Mouse (Mus musculus) left cerebral cortex, adult 2 months (tissue): Measurements from ENCODE around the gene Elp5. TPM values are rescaled to one million over a fixed set of nuclear protein-coding genes. Genes with fewer than 3 reads are reported as not detected.

ENCODE experiments used
- DNase-seq, 2 experiments: peaks; one replicate each; pipeline ENCODE4 v3.0.0; 2021 to 2022; ENCODE audit warnings: low spot score in 2 of 2, mixed read lengths in 1 of 2; ENCODE audit errors: extremely low spot score in 1 of 2
- H3K27ac ChIP-seq: fragments of 200-600 bp; 2 replicates; pipeline ENCODE4 v1.8.1; 2022
- H3K4me3 ChIP-seq: fragments of 200-600 bp; 2 replicates; pipeline ENCODE4 v1.8.1; 2022
- CTCF ChIP-seq: fragments of 200-600 bp; IDR thresholded peaks from 2 replicates; pipeline ENCODE4 v1.8.1; 2022; ENCODE audit warnings: antibody characterized with exemption, mild to moderate bottlenecking, moderate library complexity
- intact Hi-C: fragments of 180-260 bp; cut with DNase I; formaldehyde crosslinking; loops from one replicate; pipeline ENCODE4 v1.15.1; 2025
- total RNA-seq, 2 experiments: library from RNA; stranded (reverse); gene quantifications; 2 replicates each; pipeline ENCODE4 v1.2.3; 2021

Elp5 gene
- total RNA-seq, 2 experiments from 2014 or later: 90.9 to 93.8 TPM

DNA sequence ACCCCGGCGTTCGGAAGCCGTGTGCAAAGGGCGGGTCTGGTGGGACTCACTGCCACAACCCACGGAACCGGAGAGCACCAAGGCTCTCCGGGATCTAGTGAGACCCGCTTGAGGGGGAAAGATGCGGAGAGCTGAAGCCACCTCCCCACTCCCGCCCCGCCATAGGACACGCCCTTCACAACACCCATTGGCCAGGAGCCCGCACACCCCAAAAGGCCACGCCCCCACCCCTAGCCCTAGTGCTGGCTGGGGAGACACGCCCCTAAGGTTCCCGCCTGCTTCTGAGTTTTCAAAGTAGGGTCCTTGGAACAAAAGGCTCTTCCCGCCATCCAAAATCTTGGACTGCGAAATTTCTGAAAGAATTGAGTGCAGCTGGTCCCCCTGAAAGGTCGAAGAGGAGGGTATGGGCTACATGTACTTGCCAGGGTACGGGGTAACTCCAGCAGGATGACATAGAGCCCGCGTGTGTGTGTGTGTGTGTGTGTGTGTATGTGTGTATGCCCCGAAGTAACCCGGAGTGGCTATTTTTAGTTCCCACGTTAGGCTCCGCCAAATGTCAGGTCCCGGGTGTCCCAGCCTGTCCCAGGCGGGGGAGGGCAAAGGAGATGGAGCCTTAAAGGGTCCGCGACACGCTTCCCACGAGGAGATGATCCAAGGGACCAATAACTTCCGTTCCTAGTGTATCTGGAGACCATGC, 34.1 kb downstream of the Elp5 start, which contains the start of gene Slc2a4:
Slc2a4 (minus strand) TSS at position 123 of the 697 bp plus-strand sequence.
- TF ChIP-seq CTCF: no peak
- DNase-seq: peak; percentile 39 to 62
- no peak within 1 kb of the TSS for H3K27ac ChIP-seq
- intact Hi-C loops: no loop called here
- peak within 1 kb of the TSS; percentile 30 for H3K4me3 ChIP-seq

DNA sequence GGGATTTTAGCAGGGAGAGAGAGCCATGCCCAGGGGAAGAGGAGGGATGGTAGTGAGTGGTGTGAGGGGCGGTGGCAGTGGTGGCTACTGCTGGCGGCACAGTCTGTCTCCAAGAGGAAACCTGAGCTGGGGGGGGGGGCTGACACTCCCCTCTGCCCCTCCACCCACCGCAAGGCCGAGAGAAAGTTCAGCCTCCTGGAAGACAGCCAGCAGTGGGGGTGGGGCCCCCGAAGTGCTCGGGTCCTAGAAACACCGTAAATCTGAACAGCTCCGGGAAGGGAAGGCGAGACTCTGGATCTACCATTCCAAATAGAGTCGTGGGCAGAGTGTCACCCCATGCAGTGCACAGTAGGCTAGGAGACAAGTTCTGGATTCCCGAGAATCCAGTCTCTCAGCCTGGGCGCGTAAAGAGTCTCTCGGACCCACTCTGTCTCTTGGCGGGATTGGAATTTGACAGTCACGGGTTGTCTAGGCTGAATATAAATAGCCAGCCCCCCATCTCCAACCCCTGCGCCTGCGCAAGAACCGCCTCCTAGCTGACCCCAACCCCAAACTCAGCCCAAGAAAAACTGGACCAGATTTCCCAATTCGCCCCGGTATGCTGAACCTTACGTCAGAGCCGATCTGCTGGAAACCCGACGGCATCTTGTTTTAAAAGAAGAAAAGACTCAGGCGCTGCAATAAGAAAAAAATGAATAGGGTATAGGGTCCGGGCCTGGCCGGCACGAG, 34.8 kb downstream of the Elp5 start:
- no peak for DNase-seq
- intact Hi-C loops: no loop called here
- Histone ChIP-seq H3K27ac (no peak overlapping the region), H3K4me3 (peak overlapping the region; percentile 30)
- TF ChIP-seq CTCF: no peak

- intact Hi-C loops: no loop called here
- Histone ChIP-seq H3K27ac (no peak overlapping the region), H3K4me3 (no peak overlapping the region)
- no peak for DNase-seq
- TF ChIP-seq CTCF: no peak
Observed at GRCm38 (mm10) chr11:69945997-69946891, 36.1 kb downstream of the Elp5 start.

- intact Hi-C loops: no loop called here
- no peak for DNase-seq
- TF ChIP-seq CTCF: no peak
- H3K27ac ChIP-seq: no peak overlapping the region
- H3K4me3 ChIP-seq: no peak overlapping the region
Observed at GRCm38 (mm10) chr11:69945216-69945615, 37.1 kb downstream of the Elp5 start.

DNA sequence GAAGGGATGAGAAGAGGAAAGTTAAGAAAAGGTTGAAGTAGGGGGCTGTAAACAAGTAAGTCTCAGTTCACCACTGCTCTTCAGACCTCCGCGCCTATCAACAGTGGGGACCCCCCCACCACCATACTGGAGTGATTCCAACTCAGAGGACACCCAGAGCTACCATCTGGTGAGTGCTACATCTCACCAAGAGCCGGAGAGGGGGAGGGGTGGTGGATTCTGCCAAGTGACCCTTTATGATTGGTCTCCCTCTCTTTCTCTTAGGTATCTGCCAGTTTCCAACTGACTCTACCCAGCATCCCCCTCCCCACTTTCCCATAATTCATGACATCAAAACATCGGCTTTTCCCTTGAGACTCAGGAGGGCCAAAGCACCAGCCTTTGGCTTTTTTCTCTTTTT, 41.4 kb downstream of the Elp5 start:
- no peak overlapping the region for H3K4me3 ChIP-seq
- intact Hi-C loops: no loop called here
- H3K27ac ChIP-seq: no peak overlapping the region
- no peak for TF ChIP-seq CTCF
- no peak for DNase-seq

- intact Hi-C loops: no loop called here
- TF ChIP-seq CTCF: no peak
- no peak overlapping the region for H3K4me3 ChIP-seq
- H3K27ac ChIP-seq: no peak overlapping the region
- DNase-seq: no peak
Observed at GRCm38 (mm10) chr11:69939731-69940130, 42.6 kb downstream of the Elp5 start.

- H3K27ac ChIP-seq: no peak overlapping the region
- H3K4me3 ChIP-seq: no peak overlapping the region
Observed at GRCm38 (mm10) chr11:69939181-69939580, 43.1 kb downstream of the Elp5 start.

GRCm38 (mm10) chr11:69938401-69938979, 43.8 kb downstream of the Elp5 start:
- intact Hi-C loops: no loop called here
- DNase-seq: no peak
- no peak for TF ChIP-seq CTCF
- Histone ChIP-seq H3K4me3 (no peak overlapping the region), H3K27ac (no peak overlapping the region)

More at GRCm38 (mm10) chr11:69939181-69939580, 43.1 kb downstream of the Elp5 start:
- DNase-seq: no peak
- intact Hi-C loops: no loop called here
- TF ChIP-seq CTCF: no peak

- no peak for DNase-seq
- Histone ChIP-seq H3K4me3 (no peak overlapping the region), H3K27ac (no peak overlapping the region)
- no peak for TF ChIP-seq CTCF
- intact Hi-C loops: no loop called here
Observed at GRCm38 (mm10) chr11:69937834-69938233, 44.5 kb downstream of the Elp5 start.

DNA sequence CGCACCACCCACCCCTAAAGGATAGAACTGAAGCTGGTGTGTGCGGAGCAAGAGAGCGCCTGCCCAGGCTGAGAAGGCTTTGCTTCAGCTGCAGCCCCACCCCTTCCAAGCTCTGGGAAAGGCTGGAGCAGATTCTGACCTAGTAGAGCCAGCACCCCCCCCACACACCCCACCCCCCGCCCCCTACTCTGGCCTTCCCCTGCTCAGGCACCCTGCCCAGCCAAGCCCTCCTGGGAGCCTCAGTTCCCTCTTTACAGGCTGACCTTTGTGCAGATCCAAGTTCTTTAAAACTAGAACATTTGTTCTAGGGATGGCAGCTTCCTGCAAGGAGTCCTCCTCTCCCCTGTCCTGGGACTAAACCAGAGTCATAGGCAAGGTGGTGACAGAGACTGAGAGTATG, 44.9 kb downstream of the Elp5 start:
- TF ChIP-seq CTCF: no peak
- intact Hi-C loops: no loop called here
- no peak overlapping the region for H3K4me3 ChIP-seq

GRCm38 (mm10) chr11:69936714-69937347, 45.5 kb downstream of the Elp5 start:
- intact Hi-C loops: no loop called here
- no peak for DNase-seq
- TF ChIP-seq CTCF: no peak
- Histone ChIP-seq H3K27ac (no peak overlapping the region), H3K4me3 (no peak overlapping the region)

More for the DNA sequence above, 44.9 kb downstream of the Elp5 start:
- H3K27ac ChIP-seq: no peak overlapping the region
- DNase-seq: no peak
